In the genomic region with DNA sequence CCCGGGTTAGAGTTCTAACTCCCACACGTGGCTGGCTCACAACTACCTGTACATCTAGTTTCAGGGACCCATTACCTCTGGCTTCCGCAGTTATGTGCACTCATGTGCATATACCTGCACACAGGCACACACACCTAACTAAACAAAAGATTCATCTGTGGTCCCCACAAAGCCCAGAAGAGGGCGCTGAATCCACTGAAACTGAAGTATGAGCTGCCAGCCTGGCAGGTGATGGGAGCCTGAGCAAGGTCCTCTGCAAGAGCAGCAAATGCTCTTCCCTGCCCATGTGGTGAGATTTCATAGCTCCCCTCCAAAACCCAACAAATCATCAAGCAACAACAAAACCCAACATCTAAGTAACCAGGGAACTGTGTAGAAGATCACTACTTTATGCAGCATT, we compare ENCODE assay signal across 7 mouse cellular contexts.
A peak's percentile ranks its signal among the peaks of the same experiment; 100 is the strongest.
DNase-seq lines count a peak whose midpoint lies in the region; ATAC-seq and TF ChIP-seq lines count a peak whose summit lies in the region.

No protein-coding gene starts in this region.

- peaks cover 28% of the 10 kb centered on the region for H3K4me1 ChIP-seq in G1E (ENCODE audit: insufficient read depth, low read depth, low read length)

- DNase-seq in layer of hippocampus, adult 2 months (ENCODE audit: low spot score in 2 of 2) = no peak
- DNase-seq in layer of hippocampus, postnatal 10 days (ENCODE audit: low spot score in 2 of 2) = no peak
- DNase-seq in G1E (ENCODE audit: low spot score) = no peak
- DNase-seq in c-Kit-positive CD71-positive TER-119-negative erythroid progenitor cells, embryonic 14.5 days (ENCODE audit: low read depth) = peak; percentile 27
- no peak for DNase-seq in gastrocnemius, postnatal 14 days
- DNase-seq in adrenal gland, adult (ENCODE audit: inconsistent age in 2 of 2, low spot score in 1 of 2) = no peak

- intact Hi-C loops in gastrocnemius, postnatal 14 days (cut with DNase I; ENCODE audit: low total_unique reads) = no loop called here

- H3K27me3 ChIP-seq in G1E (ENCODE audit: insufficient read depth, low read length) = no peaks in the 10 kb centered on the region

- peaks cover 61% of the 10 kb centered on the region for H3K36me3 ChIP-seq in G1E (replicated peaks)

- no peaks in the 10 kb centered on the region for H3K9me3 ChIP-seq in G1E (replicated peaks)

- no peak overlapping the region for H3K4me3 ChIP-seq in layer of hippocampus, adult 2 months
- no peak overlapping the region for H3K4me3 ChIP-seq in G1E (ENCODE audit: low read depth, low read length)

- peak; percentile 56 for TF ChIP-seq CTCF in layer of hippocampus, adult 2 months (conservative IDR thresholded peaks at IDR 0.05)
- peak; percentile 40 for TF ChIP-seq CTCF in G1E (IDR thresholded peaks at IDR 0.05; ENCODE audit: low read depth, low read length)

- ATAC-seq in G1E (ENCODE audit: extremely low read depth, insufficient number of reproducible peaks, low FRiP score, poor library complexity, severe bottlenecking) = no peak; the same call in 1 of the 2 replicates
- peak; percentile 73 for ATAC-seq in megakaryocyte-erythroid progenitor cell, adult 5-6 weeks (replicated peaks; ENCODE audit: low FRiP score, low TSS enrichment, poor library complexity, severe bottlenecking)

- H3K27ac ChIP-seq in layer of hippocampus, adult 2 months = no peak overlapping the region
